Mouse (Mus musculus) forebrain, embryonic 16.5 days (tissue): Measurements from ENCODE around the gene Gm49416. TPM values are rescaled to one million over a fixed set of nuclear protein-coding genes. Genes with fewer than 3 reads are reported as not detected.
A peak's percentile ranks its signal among the peaks of the same experiment; 100 is the strongest.

Experiments used
- ATAC-seq: fragments of 200-750 bp; cut with Nextera tagmentation; 2 replicates; pipeline ENCODE4 v1.8.0; 2017; ENCODE audit warnings: mild to moderate bottlenecking, moderate library complexity
- H3K27ac ChIP-seq: fragments of 300-500 bp; sonication (generic); 2 replicates; pipeline ENCODE4 v1.5.1; 2014; ENCODE audit warnings: low read length, control low read depth
- H3K27me3 ChIP-seq: fragments of 300-500 bp; sonication (generic); replicated peaks from 2 replicates; pipeline ENCODE4 v1.6.1; 2014; ENCODE audit warnings: low read length; ENCODE audit not compliant: control insufficient read depth, insufficient read depth
- H3K36me3 ChIP-seq: fragments of 300-500 bp; sonication (generic); 2 replicates; pipeline ENCODE4 v1.6.1; 2014; ENCODE audit not compliant: control insufficient read depth, insufficient read depth
- H3K4me1 ChIP-seq: fragments of 300-500 bp; sonication (generic); replicated peaks from 2 replicates; pipeline ENCODE4 v1.6.1; 2014; ENCODE audit warnings: low read length; ENCODE audit not compliant: control insufficient read depth, insufficient read depth
- H3K4me2 ChIP-seq: fragments of 300-500 bp; sonication (generic); 2 replicates; pipeline ENCODE4 v1.6.1; 2014; ENCODE audit warnings: mild to moderate bottlenecking, low read length, control low read depth
- H3K4me3 ChIP-seq: fragments of 300-500 bp; sonication (generic); replicated peaks from 2 replicates; pipeline ENCODE4 v1.5.1; 2014; ENCODE audit warnings: mild to moderate bottlenecking, low read length, control low read depth
- H3K9ac ChIP-seq: fragments of 300-500 bp; sonication (generic); replicated peaks from 2 replicates; pipeline ENCODE4 v1.6.1; 2014; ENCODE audit warnings: low read depth, low read length, control low read depth
- H3K9me3 ChIP-seq: fragments of 300-500 bp; sonication (generic); 2 replicates; pipeline ENCODE4 v1.6.1; 2016; ENCODE audit warnings: low read length; ENCODE audit not compliant: control insufficient read depth
- WGBS: fragments of 180-500 bp; shearing (Covaris S2); extraction: QIAGEN DNeasy Blood & Tissue Kit; methylation state at CpG from one replicate; pipeline ENCODE4 v1.1.7; 2014; 5-methylcytosine and 5-hydroxymethylcytosine counted together
- polyA plus RNA-seq: library from polyadenylated mRNA; unstranded; fragments of >200 nt; fragmentation: Nextera tagmentation; extraction: Ambion mirVana; gene quantifications from 2 replicates; pipeline ENCODE4 v1.2.1, GENCODE M21; 2015

The Gm49416 gene
- 0.34 TPM in 1 of 2 replicates, not detected in the other for polyA plus RNA-seq

DNA sequence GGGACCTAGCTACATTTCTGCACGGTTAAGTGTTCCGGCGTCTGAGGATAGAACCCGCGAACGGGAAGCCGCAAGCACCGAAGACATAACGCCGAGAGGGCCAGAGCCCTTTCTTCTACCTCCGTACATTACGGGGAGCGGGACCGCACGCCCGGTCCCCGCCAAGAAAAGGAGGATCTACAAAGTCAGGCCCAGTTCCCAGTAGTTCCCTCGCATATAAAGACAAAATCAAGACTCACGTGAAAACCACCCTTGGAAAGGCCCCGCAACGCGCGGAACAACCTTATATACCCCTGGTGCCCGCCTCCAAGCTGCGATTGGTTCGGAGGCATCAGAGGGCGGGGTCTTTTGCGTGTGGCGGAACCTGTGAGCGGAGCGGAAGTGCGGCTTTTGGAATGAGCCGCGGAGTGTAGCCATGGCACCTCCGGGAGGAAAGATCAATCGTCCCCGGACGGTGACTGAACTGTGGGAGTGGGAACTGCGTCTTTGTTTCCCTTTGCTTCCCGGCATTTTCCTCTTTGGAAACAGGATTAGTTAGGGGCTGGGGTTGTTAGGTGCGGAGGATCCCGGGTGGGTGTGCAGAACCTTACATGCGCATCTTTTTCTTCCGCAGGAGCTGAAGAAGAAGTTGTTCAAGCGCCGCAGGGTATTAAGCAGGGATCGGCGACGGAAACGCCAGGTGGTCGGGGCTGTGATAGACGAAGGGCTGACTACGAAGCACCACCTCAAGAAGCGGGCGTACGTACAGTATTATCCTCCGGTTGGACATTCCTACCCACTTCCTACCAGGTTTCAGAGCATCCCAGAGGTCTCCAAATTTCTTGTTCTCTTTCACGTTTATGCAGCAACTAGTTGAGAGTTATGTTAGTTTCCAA, at the start of gene Gm49416, which contains the start of gene 1810009A15Rik:
Gene Gm49416, plus strand, starts transcription at position 416 of the 875 bp plus-strand sequence.
Gene 1810009A15Rik, plus strand, starts transcription at position 343 of the 875 bp plus-strand sequence.
- Histone ChIP-seq H3K9ac (peak within 1 kb of the TSS; percentile 64), H3K9me3 (no peaks in the 10 kb centered on the region), H3K4me3 (peak within 1 kb of the TSS; percentile 61), H3K27me3 (no peaks in the 10 kb centered on the region), H3K27ac (peak within 1 kb of the TSS; percentile 86), H3K4me2 (peak within 1 kb of the TSS; percentile 90), H3K36me3 (no peaks in the 10 kb centered on the region), H3K4me1 (peaks cover 19% of the 10 kb centered on the region)
- WGBS = under 1% methylated on average over 58 of the region's 58 CpGs
- peak; percentile 96 for ATAC-seq

DNA sequence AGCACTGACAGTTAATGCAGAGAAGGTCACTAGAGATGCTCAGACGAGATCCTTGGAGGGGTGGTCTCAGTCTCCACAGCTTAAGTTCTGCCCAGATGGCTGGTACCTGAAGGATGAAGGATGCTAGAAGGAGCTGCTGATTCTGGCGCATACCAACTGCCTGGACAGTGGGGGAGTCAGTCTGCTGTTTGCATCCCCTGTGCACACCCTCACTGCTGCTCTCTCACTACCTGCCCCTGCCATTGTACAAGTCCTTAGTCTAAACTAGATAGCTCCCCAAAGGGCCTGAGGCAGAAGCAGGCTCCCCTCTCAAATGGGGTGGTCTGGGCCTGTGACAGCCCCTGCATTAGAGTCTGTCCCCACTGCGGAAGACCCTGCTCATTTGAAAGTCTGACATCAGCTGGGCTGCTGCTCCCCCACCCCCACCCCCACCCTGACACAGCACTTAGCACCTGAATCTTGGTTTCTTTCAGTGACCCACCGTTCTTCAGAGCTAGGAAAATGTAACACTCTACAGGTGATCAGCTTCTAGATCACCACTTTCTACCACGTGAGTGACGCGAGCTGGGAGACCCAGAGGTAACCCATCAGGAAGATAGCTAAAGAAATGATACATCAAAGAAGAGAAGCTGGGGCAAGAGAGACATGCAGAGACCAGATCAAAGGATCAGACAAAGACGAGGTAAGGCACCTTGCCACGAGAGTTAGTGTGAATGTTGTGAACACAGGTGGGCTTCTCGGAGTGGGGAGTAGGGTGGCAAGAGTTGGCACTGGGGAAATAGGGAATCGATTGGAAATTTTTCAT, 49.4 kb upstream of the Gm49416 start, which contains the start of gene Gng3:
Gene Gng3, minus strand, starts transcription at position 92 of the 805 bp plus-strand sequence.
- H3K36me3 ChIP-seq = peaks cover 9% of the 10 kb centered on the region
- peak within 1 kb of the TSS; percentile 98 for H3K27ac ChIP-seq
- H3K4me1 ChIP-seq = peaks cover 22% of the 10 kb centered on the region
- H3K9ac ChIP-seq = peak within 1 kb of the TSS; percentile 76
- no peaks in the 10 kb centered on the region for H3K27me3 ChIP-seq
- H3K4me3 ChIP-seq = peak within 1 kb of the TSS; percentile 74
- peak within 1 kb of the TSS; percentile 91 for H3K4me2 ChIP-seq
- 23% methylated on average over 11 of the region's 11 CpGs for WGBS
- ATAC-seq = peak; percentile 83
- H3K9me3 ChIP-seq = no peaks in the 10 kb centered on the region

DNA sequence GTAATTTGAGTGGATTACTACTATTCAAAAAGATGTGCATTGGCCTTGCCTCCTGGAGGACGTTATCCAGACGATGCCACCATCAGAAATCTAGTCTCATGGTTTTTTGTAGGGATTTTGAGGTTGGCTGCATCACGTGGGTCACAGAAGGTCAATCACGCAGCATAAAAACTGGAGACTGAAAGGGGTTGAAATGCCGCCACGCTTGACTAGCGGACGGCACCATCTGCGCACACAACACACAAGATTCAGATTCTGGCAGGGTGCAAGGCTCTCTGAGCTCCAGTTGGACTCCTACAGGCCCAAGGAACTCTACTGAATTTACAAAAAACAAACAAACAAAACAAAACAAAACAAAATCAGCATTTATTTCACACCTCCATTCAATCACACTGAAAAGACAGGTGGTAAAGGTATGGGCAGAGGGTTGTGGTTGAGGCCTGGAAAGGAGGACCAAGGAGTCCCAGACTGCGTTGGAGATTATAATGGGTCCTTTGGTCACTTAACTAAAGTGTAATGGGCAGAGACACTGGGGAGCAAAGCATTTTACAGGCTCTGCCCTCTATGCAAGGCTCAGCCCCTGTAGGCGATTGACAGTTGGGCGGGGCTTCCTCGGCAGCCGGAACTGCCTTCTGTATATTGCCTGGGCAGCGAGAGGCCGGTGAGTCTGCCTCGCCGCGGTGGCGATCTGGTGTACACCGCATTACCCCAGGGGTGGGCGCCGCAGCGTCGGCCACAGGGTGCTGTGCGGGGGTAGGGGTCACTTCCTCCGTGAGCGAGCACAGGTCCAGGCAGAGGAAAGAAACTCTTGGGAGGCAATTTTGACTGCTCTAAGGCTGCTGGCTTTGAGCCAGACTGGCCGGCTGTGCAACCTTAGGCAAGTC, 48.6 kb upstream of the Gm49416 start:
- H3K9me3 ChIP-seq = no peaks in the 10 kb centered on the region
- peak overlapping the region; percentile 91 for H3K4me2 ChIP-seq
- ATAC-seq = peak; percentile 18
- peaks cover 24% of the 10 kb centered on the region for H3K4me1 ChIP-seq
- WGBS = 10% methylated on average over 29 of the region's 29 CpGs
- peak overlapping the region; percentile 98 for H3K27ac ChIP-seq
- H3K36me3 ChIP-seq = peaks cover 4% of the 10 kb centered on the region; the same call in 1 of the 2 replicates
- H3K9ac ChIP-seq = peak overlapping the region; percentile 76
- H3K4me3 ChIP-seq = peak overlapping the region; percentile 74
- H3K27me3 ChIP-seq = no peaks in the 10 kb centered on the region

DNA sequence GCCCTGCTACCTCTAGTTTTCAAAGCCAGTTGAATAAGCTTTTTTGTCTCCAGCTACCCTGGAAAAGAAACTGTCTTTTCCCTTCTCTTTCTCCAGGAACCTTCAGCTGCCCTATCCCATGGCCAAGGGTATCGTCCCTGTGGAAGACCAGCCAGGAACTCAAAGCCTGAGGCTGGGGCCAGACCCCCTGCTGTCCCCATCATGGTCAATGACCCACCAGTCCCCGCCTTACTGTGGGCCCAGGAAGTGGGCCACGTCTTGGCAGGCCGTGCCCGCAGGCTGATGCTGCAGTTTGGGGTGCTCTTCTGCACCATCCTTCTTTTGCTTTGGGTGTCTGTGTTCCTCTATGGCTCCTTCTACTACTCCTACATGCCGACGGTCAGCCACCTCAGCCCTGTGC, 47.7 kb upstream of the Gm49416 start:
- Histone ChIP-seq H3K27ac (no peak overlapping the region), H3K27me3 (no peaks in the 10 kb centered on the region), H3K4me1 (peaks cover 24% of the 10 kb centered on the region), H3K4me2 (peak overlapping the region; percentile 91), H3K9me3 (no peaks in the 10 kb centered on the region), H3K9ac (peak overlapping the region; percentile 76), H3K4me3 (peak overlapping the region; percentile 74), H3K36me3 (0 out of 2 replicates have a peak, but pooled peaks cover 3% of the 10 kb centered on the region)
- ATAC-seq = no peak
- 89% methylated on average over 7 of the region's 7 CpGs for WGBS

DNA sequence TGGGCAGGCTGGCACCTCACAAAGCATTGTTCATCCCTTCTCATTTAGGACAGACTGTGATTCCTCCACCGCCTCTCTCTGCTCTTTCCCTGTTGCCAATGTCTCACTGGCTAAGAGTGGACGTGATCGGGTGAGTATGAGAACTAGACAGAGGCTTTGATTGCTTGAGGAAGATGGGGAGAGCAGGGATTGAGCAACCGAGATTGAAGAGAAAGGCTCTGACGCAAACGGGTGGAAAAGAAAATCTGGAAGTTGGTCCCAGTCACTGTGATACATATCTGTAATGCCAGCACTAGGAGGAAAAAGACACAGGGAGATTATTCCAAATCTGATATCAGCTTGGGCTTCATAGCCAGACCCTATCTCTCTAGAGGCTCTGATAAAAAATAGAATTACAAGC, 45.8 kb upstream of the Gm49416 start:
- H3K9ac ChIP-seq = no peak overlapping the region

DNA sequence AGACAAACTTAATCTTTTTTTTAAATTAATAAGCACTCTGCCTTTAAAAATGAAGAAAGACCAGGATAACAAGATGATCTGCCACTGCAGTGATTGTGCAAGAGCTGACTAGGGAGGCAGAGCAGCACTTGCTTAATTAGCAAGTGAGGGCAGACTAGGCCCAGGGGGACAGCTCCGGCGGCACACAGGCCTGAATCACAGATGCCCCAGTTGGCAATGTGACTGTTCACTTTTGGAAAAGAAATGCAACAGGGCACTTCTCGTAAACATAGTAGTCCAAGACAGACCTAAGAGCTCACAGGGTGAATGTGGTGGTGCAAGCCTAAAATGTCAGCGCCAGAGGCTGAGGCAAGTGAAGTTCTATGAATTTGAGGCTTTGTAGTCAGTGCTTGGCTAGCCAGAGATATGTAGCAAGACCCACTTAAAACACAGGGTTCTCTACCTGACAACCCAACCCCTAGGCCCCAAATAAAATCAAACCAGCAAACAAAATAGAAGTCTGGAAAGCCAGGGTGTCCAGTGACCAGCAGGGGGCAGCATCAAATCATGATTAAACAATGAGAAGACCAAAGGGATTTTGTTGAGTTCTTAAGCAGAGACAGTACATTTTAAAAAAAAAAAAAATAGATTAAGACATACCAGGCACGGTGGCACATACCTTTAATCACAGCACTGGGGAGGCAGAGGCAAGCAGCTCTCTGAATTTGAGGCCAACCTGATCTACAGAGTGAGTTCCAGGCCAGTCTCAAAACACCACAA, 44.2 kb upstream of the Gm49416 start:
- H3K4me2 ChIP-seq = no peak overlapping the region
- ATAC-seq = no peak
- H3K4me3 ChIP-seq = no peak overlapping the region
- peaks cover 16% of the 10 kb centered on the region for H3K36me3 ChIP-seq
- no peaks in the 10 kb centered on the region for H3K9me3 ChIP-seq
- 59% methylated on average over 5 of the region's 5 CpGs for WGBS
- no peaks in the 10 kb centered on the region for H3K27me3 ChIP-seq
- H3K4me1 ChIP-seq = peaks cover 22% of the 10 kb centered on the region
- H3K27ac ChIP-seq = no peak overlapping the region
- H3K9ac ChIP-seq = no peak overlapping the region

More for the DNA sequence above, 45.8 kb upstream of the Gm49416 start:
- H3K36me3 ChIP-seq = peaks cover 14% of the 10 kb centered on the region
- no peak overlapping the region for H3K4me3 ChIP-seq
- H3K4me1 ChIP-seq = peaks cover 24% of the 10 kb centered on the region
- no peaks in the 10 kb centered on the region for H3K27me3 ChIP-seq
- no peaks in the 10 kb centered on the region for H3K9me3 ChIP-seq
- no peak overlapping the region for H3K27ac ChIP-seq
- 91% methylated on average over 6 of the region's 6 CpGs for WGBS
- H3K4me2 ChIP-seq = no peak overlapping the region
- no peak for ATAC-seq

DNA sequence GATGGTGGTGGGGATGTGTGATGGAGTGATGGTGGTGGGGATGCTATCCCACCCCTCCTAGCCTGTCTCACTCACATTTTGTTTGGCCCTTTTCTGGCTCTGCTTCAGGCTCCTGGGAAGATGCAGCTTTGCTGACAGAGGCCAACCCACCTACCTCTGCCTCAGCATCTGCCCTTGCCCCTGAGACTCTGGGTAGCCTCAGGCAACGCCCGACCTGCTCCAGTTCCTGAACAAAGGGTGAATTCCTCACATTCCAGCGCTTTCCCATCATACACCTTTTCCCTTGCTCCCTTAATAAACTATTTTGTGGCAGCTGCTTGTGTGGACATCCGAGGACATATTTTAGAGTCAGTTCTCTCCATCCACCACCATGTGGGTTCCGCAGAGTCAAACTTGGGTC, 40.4 kb upstream of the Gm49416 start:
- no peak overlapping the region for H3K4me2 ChIP-seq
- H3K36me3 ChIP-seq = peaks cover 14% of the 10 kb centered on the region
- 84% methylated on average over 5 of the region's 5 CpGs for WGBS
- H3K4me3 ChIP-seq = no peak overlapping the region
- H3K27me3 ChIP-seq = no peaks in the 10 kb centered on the region
- H3K27ac ChIP-seq = no peak overlapping the region
- H3K9me3 ChIP-seq = no peaks in the 10 kb centered on the region
- no peak overlapping the region for H3K9ac ChIP-seq
- 0 out of 2 replicates have a peak, but pooled peaks cover 3% of the 10 kb centered on the region for H3K4me1 ChIP-seq
- ATAC-seq = no peak

DNA sequence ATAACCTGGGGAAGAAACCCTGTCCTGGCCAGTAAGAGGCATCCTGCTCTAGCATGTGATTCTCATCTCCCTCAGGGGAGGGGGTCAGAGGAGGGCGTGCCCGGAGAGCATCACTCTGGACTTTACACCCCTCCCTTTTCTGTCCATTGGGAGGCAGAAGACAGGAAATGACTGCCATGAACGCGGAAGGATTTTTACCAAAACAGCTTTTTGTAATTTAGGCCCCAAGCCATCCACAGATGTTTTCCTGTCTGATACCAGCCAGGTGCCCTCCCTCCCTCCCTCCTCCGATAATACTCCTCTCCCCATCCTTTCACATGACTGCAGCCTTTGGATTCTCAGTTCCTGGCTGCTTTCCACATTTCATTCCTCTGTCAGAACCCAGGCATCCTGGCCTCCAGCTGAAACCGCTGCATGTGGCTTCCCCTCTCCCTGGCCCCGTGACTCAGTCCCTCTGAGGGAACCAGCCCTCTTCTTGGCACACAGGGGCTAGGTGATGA, 38.3 kb upstream of the Gm49416 start, which contains the start of gene Lrrn4cl:
Gene Lrrn4cl, plus strand, starts transcription at position 367 of the 500 bp plus-strand sequence.
- Histone ChIP-seq H3K9me3 (no peaks in the 10 kb centered on the region), H3K4me1 (no peaks in the 10 kb centered on the region), H3K9ac (no peak within 1 kb of the TSS), H3K4me2 (no peak within 1 kb of the TSS), H3K4me3 (no peak within 1 kb of the TSS), H3K27me3 (no peaks in the 10 kb centered on the region), H3K27ac (no peak within 1 kb of the TSS), H3K36me3 (peaks cover 14% of the 10 kb centered on the region)
- 28% methylated on average over 7 of the region's 7 CpGs for WGBS
- ATAC-seq = no peak
